Mouse (Mus musculus) adipocyte (in vitro differentiated cells): ENCODE results near the gene Dlx2.

Experiments
- DNase-seq: peaks from one replicate; pipeline ENCODE4 v3.0.0-alpha.2; 2016; ENCODE audit warnings: low spot score

Gene Dlx2

DNA sequence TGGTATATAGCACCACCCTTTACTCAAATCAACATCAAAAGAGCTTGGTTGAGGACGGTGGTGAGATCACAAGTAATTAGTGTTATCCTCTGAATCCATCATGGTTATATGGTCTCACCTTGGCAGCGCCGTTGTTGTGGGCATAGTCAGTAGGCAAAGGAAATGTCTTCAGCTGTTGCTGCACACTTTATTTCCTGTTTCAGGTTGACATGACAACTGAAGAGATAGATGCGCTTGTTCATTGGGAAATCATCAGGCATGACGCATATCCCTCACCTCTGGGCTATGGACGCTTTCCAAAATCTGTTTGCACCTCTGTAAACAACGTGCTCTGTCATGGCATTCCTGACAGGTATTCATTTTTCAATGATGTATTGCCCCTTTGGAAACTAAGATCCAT is 35.3 kb downstream of the Dlx2 start:
- no peak for DNase-seq

DNA sequence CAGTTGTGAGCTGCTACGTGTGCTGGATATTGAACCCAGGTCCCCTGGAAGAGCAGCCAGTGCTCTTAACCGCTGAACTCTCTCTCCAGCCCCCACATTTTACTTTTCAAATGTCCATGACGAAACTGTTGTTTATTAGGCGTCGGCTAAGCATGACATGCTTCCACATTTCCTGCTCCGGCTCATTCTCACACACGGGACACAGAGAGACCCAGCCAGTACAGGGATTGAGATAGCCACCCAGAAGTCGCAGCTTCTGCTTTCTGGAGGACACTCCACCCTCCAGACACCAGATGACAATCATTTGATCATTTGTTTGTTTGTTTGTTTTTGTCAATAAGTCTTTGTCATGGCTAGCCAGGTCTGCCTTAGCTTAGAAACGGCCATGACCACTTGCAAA is 41.7 kb downstream of the Dlx2 start:
- no peak for DNase-seq

- DNase-seq = peak; percentile 94
These were observed 47.0 kb downstream of the Dlx2 start for GRCm38 (mm10) chr2:71499276-71500230.

GRCm38 (mm10) chr2:71497175-71497574 is 49.4 kb downstream of the Dlx2 start:
- DNase-seq = peak; percentile 45

DNA sequence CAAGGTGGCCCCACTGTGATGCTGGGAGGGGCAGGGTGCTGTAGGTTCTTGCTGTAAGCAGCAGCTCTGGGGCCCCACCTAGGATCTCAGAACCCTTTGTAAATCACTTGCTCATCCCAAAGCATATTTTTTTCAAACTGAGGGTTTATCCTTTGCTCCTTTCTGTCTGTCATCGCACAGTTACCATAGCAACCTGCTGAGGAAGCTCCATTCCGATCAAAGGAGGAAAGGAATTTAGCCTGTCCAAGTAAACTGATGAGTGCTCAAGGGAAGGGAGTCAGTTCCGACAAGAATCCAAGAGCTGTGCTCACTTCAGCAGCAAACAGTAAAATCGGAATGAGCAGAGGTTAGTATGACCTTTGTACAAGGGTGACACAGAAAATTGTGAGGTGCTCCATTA is 51.6 kb downstream of the Dlx2 start:
- DNase-seq = no peak

GRCm38 (mm10) chr2:71494503-71494902 is 52.1 kb downstream of the Dlx2 start:
- no peak for DNase-seq
